ENCODE assay signal across 27 mouse cellular contexts in genomic region chr8:81599209-81599608, GRCm38 (mm10).
"Had no signal": no experiment of that assay in that cellular context is flagged by ENCODE, and none has a peak within 500 bp of the region (broad histone marks: within the 10 kb centered on the region; RNA-seq: fewer than 3 reads in every experiment).

No protein-coding gene starts in this region.

- H3K9ac ChIP-seq: heart, embryonic 12.5 days; hindbrain, embryonic 12.5 days; hindbrain, embryonic 14.5 days; kidney, embryonic 15.5 days; limb, embryonic 13.5 days; limb, embryonic 15.5 days; liver, embryonic 12.5 days; liver, embryonic 14.5 days had no signal

- H3K4me2 ChIP-seq: heart, embryonic 12.5 days; hindbrain, embryonic 12.5 days; hindbrain, embryonic 14.5 days; kidney, embryonic 15.5 days; limb, embryonic 13.5 days; limb, embryonic 15.5 days; liver, embryonic 12.5 days had no signal

- H3K36me3 ChIP-seq: heart, embryonic 10.5 days; heart, embryonic 12.5 days; hindbrain, embryonic 10.5 days; hindbrain, embryonic 12.5 days; kidney, embryonic 15.5 days; limb, embryonic 13.5 days; limb, embryonic 15.5 days; liver, embryonic 12.5 days had no signal

- H3K4me1 ChIP-seq: heart, embryonic 10.5 days; heart, embryonic 12.5 days; hindbrain, embryonic 10.5 days; hindbrain, embryonic 12.5 days; kidney, embryonic 15.5 days; limb, embryonic 13.5 days; limb, embryonic 15.5 days; liver, embryonic 12.5 days had no signal

- DNase-seq: gastrocnemius, adult 2 months; gastrocnemius, postnatal 10 days; gastrocnemius, postnatal 25 days; heart, adult 18-20 months; heart, postnatal 10 days; heart, postnatal 4 days; kidney, adult 11 months; kidney, adult 2 months; kidney, adult 9 months; kidney, postnatal 14 days; kidney, postnatal 36 days; layer of hippocampus, adult 9-11 months; layer of hippocampus, postnatal 36 days; left cerebral cortex, postnatal 4 days had no signal

- H3K9me3 ChIP-seq: heart, embryonic 10.5 days; heart, embryonic 12.5 days; hindbrain, embryonic 10.5 days; hindbrain, embryonic 12.5 days; kidney, embryonic 15.5 days; limb, embryonic 13.5 days; limb, embryonic 15.5 days; liver, embryonic 12.5 days had no signal

- H3K27ac ChIP-seq: gastrocnemius, adult 2 months; heart, embryonic 10.5 days; hindbrain, embryonic 10.5 days; hindbrain, embryonic 12.5 days; hindbrain, embryonic 14.5 days; hindbrain, postnatal 0 days; kidney, embryonic 15.5 days; kidney, postnatal 0 days; limb, embryonic 13.5 days; limb, embryonic 15.5 days; liver, embryonic 12.5 days; liver, embryonic 14.5 days had no signal

- H3K4me3 ChIP-seq: gastrocnemius, adult 2 months; heart, embryonic 10.5 days; heart, embryonic 12.5 days; hindbrain, embryonic 10.5 days; hindbrain, embryonic 12.5 days; kidney, embryonic 15.5 days; limb, embryonic 13.5 days; limb, embryonic 15.5 days; liver, embryonic 12.5 days had no signal

- ATAC-seq: hindbrain, postnatal 0 days; intestine, embryonic 16.5 days; liver, embryonic 12.5 days had no signal

- H3K27me3 ChIP-seq: heart, embryonic 12.5 days; hindbrain, embryonic 12.5 days; kidney, embryonic 15.5 days; limb, embryonic 13.5 days; limb, embryonic 15.5 days; liver, embryonic 12.5 days had no signal
